Mouse (Mus musculus) c-Kit-positive CD71-positive TER-119-negative erythroid progenitor cells, embryonic 14.5 days (primary cell): Measurements from ENCODE around the gene Stxbp1.
A peak's percentile ranks its signal among the peaks of the same experiment; 100 is the strongest.

Source experiments
- DNase-seq: peaks from one replicate; pipeline ENCODE4 v3.0.0-alpha.2; 2013; ENCODE audit warnings: low read depth

Gene Stxbp1

DNA sequence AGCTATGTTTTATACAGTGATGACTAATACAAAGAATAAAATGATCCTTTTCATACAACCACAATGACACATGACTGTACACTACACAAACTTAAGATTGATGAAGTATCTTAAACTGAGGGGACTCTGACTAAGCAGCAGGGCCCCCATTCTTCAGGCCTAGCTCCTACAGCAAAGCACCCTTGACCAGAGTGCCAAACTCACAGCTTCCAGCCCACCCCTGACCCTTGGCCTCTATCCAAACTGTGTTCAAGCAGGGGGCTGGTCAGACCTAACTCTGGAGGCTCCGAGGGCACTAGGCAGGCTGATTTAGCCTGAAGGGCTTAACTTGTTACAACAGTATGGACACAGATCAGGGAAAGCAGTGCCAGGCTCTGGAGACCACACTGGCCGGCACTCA lies 58.5 kb downstream of the Stxbp1 start:
- no peak for DNase-seq

DNA sequence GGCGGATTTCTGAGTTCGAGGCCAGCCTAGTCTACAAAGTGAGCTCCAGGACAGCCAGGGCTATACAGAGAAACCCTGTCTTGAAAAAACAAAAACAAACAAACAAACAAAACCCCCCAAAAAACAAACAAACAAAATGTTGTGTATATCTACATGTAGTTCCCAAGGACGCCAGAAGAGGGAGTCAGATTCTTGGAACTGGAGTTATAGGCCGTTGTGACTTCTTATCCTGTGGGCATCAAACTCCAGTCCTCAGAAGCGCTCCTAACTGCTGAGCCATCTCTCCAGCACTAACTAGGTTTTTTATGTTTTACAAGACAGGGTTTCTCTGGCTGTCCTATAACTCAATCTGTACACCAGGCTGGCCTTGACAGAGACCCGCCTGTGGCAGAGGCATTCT lies 59.9 kb downstream of the Stxbp1 start:
- no peak for DNase-seq

DNA sequence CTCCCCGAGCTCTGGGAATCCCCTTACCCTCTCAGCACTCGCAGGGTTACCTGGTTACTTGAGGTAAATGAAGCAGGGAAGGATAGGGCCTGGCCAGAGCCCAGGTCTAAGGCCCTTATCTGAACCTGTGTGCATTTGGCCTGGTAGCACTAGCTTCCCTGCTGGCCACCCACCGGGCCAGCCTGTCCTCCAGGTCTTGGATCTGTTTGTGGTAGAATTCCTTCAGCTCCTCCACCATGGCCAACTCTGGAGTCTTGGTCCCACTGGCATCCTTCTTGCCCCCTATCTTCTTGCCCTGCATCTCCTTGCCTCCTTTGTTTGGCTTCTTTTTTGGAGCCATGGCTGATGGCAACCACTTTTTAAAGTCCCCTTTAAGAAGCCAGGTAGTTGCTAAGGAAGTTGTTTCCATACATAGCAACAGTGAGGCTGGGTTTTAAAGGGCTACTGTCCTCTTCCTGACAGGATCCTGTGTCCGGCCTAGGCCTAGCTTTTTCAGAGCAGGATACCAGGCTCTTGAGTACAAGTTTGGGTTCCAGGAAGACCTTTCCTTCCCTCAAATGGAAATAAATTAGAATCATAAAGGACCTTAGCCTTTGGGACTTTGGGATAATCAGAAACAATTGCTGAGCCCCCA lies 62.9 kb downstream of the Stxbp1 start, which contains the start of gene Cfap157:
TSS of gene Cfap157 (minus strand) at position 381 of the 634 bp plus-strand sequence.
- no peak for DNase-seq

DNA sequence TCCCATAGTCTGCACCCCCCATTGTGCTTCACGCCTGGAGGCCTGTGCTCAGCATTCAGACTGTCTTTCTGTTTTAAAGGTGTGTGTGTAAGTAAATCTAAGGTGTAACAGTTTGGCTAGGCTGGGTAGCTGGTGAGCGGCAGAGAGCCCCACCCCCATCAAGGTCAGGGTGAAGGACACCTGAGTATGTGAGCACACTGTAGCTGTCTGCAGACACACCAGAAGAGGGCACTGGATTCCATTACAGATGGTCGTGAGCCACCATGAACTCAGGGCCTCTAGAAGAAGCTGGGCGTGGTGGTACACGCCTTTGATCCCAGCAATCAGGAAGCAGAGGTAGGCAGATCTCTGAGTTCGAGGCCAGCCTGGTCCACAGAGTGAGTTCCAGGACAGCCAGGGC lies 65.3 kb downstream of the Stxbp1 start:
- DNase-seq = no peak

DNA sequence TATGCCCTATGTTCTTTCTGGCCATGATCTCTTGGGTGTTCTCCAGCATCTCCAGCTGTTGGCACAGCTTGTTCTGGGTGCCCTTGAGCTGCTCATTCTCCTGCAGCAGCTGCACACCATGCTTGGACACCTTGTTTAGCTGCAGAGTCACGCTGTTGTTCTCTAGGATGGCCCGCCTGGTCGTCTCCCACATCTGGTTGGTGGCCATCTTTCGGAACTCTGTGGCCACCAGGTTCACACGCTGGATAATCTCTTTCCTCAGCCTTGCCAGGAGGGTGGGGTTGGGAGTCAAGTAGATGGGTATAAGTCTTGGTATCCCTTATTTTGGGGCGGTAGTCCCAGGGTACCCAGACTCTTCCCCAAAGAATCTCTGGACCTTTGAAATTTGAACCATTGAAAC lies 67.3 kb downstream of the Stxbp1 start:
- no peak for DNase-seq

DNA sequence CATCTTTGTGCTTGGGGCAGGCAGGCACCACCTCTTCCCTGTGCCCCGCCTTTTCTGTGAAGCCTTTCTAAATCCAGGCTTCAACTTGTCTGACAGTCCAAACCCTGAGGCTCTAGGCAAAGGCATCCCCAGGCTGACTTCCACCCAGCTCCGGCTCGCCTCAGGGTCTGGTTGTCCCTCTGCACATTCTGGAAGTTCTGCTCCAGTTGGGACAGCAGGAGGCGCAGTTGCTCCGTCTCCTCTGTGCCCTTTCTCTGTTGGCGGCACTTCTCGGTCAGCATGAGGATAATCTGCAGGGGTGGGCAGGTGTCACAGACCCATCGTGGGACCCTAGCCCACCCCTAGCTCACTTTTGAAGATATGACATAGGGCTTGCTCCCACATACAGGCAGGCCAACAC lies 67.9 kb downstream of the Stxbp1 start:
- DNase-seq = no peak

DNA sequence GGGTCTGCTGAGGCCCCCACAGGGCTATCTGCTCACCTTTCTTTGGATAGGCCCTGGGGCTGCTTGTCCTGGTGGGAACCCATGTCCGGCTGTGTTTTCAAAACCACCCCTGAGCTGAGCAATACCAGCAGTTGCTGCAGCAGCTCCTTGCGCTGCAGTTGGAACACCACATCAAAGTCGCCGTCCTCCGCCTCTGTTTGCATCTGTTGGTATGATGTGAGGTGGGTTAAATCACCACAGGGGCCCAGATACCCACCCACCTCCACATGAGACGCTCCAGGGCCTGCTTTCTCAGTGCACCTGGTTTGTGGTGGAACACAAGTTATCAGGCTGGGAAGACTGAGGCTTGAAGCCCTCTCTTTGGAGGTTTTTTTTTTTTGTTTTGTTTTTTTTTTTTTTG lies 69.0 kb downstream of the Stxbp1 start:
- no peak for DNase-seq

DNA sequence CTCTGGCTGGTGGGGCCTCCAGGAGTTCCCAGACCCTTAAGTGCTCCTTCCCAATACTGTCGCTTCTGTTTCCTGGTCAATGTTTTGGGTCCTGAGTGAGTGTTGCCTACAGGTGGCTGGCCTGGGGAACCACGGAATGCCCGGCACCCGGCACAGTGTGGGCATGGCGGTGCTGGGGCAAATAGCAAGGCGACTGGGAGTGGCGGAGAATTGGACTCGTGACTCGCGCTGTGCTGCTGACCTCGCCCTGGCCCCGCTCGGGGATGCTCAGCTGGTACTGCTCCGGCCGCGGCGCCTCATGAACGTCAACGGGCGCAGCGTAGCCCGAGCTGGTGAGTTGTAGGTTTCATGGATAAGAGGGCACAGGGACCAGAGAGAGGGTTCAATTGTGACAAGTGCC lies 70.9 kb downstream of the Stxbp1 start:
- DNase-seq = no peak

DNA sequence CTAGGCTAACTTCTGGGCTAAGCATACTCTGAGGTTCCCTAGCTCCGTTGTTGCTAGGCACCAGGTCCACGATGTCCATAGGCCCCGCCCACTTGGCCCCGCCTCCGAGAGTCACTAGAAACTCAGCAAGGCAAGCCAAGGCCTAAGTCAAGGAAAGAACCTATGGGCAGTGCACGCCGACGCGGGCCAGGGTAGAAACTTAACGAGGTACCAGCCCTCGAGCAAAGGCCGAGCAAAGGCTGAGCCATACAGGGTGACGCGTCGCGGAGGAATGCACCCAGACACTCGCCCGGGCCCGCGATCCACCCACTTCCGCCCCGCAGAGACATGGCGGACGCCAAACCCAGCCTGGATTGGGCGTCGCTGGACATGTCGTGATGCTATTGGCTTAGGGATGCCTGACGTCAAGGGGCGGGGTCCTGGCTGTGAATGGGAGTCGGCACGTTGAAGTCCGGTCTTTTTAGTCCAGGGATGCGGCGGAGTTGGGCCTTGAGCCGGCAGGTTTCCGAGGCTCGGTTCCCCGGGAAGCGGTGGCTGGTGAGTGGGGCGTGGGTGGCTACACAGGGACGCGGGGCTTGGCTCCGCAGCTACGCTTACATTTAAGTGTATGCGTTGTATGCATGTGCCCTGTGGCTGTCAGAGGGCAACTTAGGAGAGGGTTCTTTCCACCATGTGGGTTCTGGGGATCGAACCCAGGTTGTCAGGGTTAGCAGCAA lies 71.5 kb downstream of the Stxbp1 start, which contains the start of the genes Ttc16 and Ptrh1:
TSS of gene Ttc16 (minus strand) at position 275 of the 716 bp plus-strand sequence.
TSS of gene Ptrh1 (plus strand) at position 428 of the 716 bp plus-strand sequence.
- peak; percentile 97 for DNase-seq

DNA sequence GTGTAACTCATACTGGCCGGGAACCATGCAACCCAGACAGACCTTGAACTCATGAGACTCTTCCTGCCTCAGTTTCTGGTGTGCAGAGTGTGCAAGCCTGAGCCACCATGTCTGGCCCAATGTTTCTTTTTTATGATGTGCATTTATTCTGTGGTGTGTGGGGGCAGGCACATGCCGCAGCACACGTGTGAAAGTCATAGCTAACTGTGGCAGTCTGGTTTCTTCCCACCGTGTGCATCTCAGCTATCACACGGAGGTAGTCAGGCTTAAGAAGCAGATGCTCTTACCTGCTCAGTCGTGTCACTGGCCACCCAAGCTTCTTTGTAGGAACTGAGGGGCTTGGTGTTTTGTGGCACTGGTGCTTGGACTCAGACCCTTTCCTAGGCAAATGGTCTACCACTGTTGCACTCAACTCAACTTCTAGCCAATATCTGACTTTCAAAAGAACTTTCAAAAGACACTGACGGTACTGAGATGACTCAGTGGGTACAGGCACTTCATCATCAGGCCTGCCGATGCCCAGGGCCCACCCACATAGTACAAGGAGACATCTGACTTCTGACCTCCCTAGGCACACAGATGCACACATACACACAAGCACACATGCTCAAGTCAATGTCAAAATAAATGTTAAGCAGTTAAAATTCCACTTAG lies 74.3 kb downstream of the Stxbp1 start:
- no peak for DNase-seq

DNA sequence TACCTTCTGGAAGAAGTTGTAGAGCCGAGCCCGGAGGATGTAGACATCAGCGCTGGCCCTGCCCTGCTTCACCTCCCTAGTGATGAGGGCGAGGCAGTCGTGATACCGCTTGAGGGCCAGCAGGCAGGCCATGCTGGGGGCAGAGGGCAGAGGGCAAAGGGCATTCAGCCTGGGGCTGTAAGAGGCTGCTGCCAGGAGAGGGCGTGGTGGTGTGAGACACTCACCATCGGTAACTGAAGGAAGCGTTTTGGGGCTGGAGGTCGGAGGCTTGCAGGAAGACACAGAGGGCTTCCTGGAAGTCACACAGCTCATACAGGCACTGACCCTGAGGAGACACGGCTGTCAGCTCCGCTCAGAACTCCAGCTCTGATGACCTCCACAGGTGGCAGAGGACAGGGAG lies 75.2 kb downstream of the Stxbp1 start:
- no peak for DNase-seq

DNA sequence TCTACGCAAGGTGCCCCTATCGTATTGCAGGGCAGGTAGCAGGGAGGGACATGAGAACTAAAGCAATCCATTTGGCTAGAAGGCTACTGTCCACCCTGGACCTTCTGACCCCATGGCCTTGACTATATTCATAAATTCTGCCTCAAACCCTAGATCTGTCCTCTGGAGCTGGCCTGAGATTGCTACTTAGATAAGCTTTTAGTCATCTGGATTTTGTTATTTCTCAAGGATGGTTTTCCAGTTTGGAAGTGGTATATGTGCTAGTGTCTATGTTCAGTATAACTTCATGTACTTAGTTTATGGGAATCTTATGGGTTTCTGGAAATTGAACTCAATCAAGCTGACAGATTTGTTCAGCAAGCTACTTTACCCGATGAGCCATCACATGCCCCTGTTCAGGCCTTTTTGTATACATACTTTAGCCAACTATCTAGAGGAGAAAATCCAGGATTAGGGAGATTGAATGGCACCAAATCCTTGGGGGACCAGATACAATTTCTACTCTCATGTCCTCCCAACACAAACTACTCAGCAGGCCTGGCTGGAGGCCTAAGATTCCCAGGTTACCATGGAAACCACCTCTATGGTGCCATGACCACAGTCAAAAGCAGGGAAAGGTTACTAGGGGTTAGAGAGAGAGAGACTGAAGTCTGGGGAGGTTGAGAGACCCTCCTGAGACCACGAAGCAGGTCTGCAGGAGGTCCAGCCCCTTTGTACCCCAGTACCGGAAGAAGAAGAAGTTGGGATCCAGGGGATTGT lies 77.5 kb downstream of the Stxbp1 start:
- no peak for DNase-seq

DNA sequence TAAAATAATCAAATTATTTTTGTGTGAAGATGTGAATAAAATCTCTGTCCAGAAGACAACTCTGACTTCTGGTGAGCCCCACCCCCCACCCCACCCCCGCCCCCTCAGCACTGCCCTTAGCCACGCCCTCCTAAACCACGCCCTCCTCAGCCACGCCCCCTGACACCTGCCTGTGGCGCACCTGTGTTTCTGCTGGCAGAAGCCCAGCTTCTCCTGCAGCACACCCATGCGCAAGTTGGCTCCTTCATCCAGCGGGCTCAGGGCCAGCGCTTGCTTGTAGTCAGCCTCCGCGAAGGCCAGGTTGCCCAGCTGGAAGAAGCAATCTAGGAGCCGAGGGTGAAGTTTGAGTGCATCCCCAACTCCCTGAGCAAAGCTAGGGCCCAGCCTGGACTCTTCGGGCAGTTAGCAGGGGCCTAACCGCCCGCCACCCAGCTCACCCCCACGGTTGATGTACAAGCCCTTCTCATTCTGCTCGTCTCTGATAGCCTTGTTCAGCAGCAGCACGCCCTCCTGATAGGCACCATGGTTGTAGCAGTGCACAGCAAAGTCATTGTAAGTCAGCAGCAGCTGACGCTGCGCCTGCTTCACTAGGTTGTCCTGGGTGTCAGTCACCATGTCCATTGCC lies 78.3 kb downstream of the Stxbp1 start:
- peak; percentile 45 for DNase-seq

DNA sequence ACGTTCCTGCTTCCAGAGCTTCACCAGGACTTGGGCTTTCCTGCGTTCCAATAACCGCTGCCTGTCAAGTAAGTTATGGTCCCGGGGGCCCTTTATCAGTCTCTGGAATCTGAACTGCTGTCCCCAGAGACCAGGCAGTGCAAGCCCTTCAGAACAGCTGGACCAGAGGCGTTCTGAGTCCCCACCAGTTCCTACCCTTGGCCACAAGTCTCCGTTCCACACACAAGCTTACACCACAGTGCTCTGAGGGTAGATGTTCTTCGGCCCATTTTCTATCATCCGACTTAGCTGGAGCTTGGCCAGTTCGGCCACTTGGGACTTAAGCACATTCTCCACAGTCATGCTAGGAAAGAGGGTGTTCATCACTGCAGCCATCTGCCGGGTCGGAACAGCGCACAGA lies 79.8 kb downstream of the Stxbp1 start:
- no peak for DNase-seq

DNA sequence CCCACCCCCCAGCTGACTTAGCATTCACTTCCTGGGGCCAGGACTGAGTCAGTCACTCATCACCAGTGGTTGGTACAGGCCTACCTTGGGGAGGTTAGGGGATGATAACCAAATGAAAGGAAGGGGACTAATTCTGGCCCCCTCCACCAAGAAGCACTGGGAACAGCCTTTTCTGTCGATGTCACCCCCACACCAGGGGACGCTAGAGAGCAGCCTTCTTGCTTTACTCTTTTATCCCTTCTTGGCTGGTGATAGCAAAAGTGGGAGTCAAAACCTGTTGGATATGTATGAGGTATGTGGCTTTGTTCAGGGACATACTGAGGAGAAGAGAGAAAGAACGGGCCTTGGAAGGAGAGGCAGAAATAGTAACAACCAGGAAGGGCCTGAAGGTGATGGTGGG lies 83.7 kb downstream of the Stxbp1 start:
- DNase-seq = no peak

DNA sequence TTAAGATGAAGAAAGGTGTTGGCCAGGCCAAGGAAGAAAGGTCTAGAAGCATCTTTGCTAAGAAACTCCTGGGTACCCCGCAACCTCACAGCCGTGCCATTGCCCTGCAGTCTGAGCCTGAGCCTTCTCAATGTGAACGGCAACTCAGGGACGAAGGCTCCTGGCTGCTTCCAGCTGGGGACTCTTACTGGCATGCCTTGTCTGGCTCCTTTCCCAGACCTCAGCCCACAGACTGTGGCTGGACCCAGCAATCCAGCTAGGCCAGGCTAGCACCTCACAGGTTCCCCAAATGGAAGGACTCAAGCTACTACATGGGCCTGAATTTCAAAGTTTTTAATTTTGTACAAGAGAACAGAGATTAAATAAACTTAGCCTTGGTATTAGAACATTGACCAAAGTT lies 85.2 kb downstream of the Stxbp1 start:
- no peak for DNase-seq

DNA sequence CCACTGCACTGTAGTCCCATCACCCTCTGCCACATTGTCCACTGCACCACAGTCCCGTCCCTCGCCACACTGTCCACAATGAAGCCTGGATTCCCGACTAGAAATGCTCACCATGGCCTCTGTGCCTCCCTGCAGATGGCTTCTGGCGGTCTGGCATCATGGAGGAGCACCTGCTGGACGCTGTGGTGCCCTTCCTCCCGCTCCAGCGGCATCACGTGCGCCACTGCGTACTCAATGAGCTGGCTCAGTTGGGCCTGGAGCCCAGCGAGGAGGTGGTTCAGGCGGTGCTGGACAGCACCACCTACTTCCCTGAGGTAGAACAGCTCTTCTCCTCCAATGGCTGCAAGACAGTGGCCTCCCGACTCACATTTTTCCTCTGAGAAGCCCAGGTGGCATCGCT lies 85.7 kb downstream of the Stxbp1 start:
- DNase-seq = no peak

DNA sequence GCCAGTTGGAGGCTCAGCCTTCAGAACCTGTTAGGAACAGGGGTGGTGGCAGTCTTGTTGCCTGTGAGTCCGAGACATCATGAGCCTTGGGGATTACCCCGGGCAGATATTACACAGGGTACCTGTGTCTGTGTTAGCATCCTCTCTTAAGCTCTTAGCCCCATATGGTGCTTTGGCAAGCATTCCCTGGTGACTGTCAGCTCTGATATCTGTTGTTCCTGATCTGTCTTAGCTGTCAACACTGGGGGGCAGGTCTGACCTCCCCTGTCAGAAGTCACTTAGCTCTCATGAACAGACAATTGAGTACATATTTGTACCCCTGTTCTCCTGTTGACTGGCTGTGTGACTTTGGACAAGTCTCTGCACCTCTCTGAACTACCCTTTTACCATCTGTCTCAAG lies 88.0 kb downstream of the Stxbp1 start:
- no peak for DNase-seq

DNA sequence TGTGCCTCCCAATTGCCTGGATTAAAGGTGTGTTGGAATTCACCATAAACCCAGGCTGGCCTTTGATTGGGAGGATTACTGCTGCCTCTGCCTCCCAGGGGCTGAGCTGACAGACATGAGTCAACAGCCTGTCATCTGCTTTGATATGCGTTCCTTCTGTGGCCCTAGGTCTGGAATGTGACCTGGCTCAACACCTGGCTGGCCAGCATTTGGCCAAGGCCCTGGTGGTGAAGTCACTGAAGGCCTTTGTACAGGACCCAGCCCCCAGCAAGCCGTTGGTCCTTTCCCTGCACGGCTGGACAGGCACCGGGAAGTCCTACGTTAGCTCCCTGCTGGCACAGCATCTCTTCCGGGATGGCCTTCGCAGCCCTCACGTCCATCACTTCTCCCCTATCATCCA lies 88.5 kb downstream of the Stxbp1 start:
- DNase-seq = no peak

DNA sequence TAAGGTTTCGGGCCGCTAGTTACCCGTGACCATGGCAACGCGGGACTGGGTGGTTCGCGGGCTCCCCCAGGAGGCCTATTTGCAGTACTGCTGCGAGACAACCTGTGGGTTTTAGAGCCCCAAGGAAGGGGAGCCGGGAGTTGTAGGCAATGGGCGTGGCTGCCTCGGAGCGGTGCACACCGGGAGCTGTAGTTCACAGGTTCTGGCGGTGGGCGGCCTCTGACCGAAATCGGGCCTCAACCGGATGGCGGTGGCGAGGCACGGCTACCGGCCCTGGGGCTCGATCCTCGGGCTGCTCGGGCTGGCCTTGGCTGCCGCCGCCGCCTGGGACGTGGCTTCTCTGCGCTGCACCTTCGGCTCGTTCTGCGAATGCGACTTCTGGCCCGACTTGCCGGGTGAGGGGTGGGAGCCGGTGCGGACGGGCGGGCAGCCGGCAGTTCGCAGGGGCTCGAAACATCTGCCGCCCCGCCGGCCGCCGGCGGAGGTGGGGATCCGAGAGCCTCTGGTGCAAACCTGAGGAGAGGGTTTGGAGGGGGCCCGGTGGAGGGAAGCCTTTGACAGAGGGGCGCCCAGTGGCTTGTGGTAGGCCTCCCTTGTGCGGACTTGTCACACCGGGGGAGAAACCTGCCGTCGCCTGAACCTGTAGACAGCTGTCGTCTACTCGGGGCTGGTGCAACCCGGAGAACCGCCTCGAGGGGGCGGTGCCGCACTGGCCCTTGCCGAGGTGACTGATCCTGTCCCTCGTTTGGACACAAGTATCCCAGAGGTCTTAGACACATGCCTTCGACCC lies 89.8 kb downstream of the Stxbp1 start, which contains the start of gene Tor2a:
TSS of gene Tor2a (plus strand) at position 179 of the 790 bp plus-strand sequence.
- peak; percentile 96 for DNase-seq

DNA sequence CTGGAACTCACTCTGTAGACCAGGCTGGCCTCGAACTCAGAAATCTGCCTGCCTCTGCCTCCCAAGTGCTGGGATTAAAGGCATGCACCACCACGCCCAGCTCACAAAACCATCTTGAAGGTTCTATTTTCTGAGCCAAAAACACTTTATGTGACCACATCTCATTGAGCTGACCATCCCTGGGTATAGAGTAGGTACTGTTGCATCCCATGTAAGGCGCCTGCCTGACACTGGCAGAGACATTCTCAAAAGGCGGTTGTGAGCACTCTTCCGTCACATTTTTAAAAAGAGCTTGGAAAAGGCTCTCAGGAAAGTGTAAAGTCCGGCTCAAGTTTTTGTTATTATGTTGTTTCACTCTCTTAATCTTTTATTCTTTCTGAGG lies 90.4 kb downstream of the Stxbp1 start:
- DNase-seq = no peak
